Mouse (Mus musculus) cerebellum, adult 9-11 months (tissue): ENCODE measurements at regions not wholly inside any gene's neighbourhood (a gene's known extent, or its start where the extent isn't known, plus 50 kb on each side); places are given as distances from the start of the nearest gene placed in this dataset.
A peak's percentile ranks its signal among the peaks of the same experiment; 100 is the strongest.

Source experiments
- DNase-seq: peaks from one replicate; pipeline ENCODE4 v3.0.0; 2022

- no peak for DNase-seq
These were observed 245.2 kb downstream of the Sv2b start for GRCm38 (mm10) chr7:75063816-75064215.

GRCm38 (mm10) chr7:75050231-75050630 lies 258.8 kb downstream of the Sv2b start:
- DNase-seq = no peak

GRCm38 (mm10) chr7:75049751-75050150 lies 259.3 kb downstream of the Sv2b start:
- no peak for DNase-seq

- DNase-seq = no peak
These were observed 260.2 kb downstream of the Sv2b start for GRCm38 (mm10) chr7:75048822-75049221.

- DNase-seq = no peak
These were observed 261.2 kb downstream of the Sv2b start for GRCm38 (mm10) chr7:75047827-75048226.

- DNase-seq = no peak
These were observed 268.2 kb downstream of the Sv2b start for GRCm38 (mm10) chr7:75040871-75041270.

- no peak for DNase-seq
These were observed 282.9 kb downstream of the Sv2b start for GRCm38 (mm10) chr7:75026191-75026590.

- no peak for DNase-seq
These were observed 287.1 kb downstream of the Sv2b start for GRCm38 (mm10) chr7:75021966-75022365.

- DNase-seq = no peak
These were observed 290.4 kb downstream of the Sv2b start for GRCm38 (mm10) chr7:75018640-75019039.

- DNase-seq = no peak
These were observed 300.6 kb downstream of the Sv2b start for GRCm38 (mm10) chr7:75008481-75008880.

- no peak for DNase-seq
These were observed 318.9 kb downstream of the Sv2b start for GRCm38 (mm10) chr7:74990198-74990597.

- no peak for DNase-seq
These were observed 329.6 kb downstream of the Sv2b start for GRCm38 (mm10) chr7:74979479-74979878.

GRCm38 (mm10) chr7:74975986-74976385 lies 333.1 kb downstream of the Sv2b start:
- DNase-seq = no peak

GRCm38 (mm10) chr7:74974448-74974847 lies 334.6 kb downstream of the Sv2b start:
- DNase-seq = no peak

- DNase-seq = peak; percentile 28
These were observed 364.5 kb downstream of the Sv2b start for GRCm38 (mm10) chr7:74944421-74945098.

GRCm38 (mm10) chr7:74942917-74943316 lies 366.1 kb downstream of the Sv2b start:
- DNase-seq = no peak

GRCm38 (mm10) chr7:74942146-74942545 lies 366.9 kb downstream of the Sv2b start:
- DNase-seq = peak; percentile 14

- DNase-seq = no peak
These were observed 374.7 kb upstream of the Slco3a1 start for GRCm38 (mm10) chr7:74929142-74929829.

GRCm38 (mm10) chr7:74928226-74928927 lies 373.8 kb upstream of the Slco3a1 start:
- DNase-seq = no peak

- no peak for DNase-seq
These were observed 372.1 kb upstream of the Slco3a1 start for GRCm38 (mm10) chr7:74926729-74927128.

GRCm38 (mm10) chr7:74924156-74924555 lies 369.6 kb upstream of the Slco3a1 start:
- DNase-seq = no peak

- DNase-seq = no peak
These were observed 353.9 kb upstream of the Slco3a1 start for GRCm38 (mm10) chr7:74908311-74908962.

- DNase-seq = no peak
These were observed 352.8 kb upstream of the Slco3a1 start for GRCm38 (mm10) chr7:74907391-74907790.
